Mouse (Mus musculus): ENCODE measurements around the gene Aifm1.
"Not testable (repeated sequence)": the region's sequence is repeated elsewhere in the genome, so short reads cannot be mapped to it uniquely, and the experiment has no call there.

The Aifm1 gene

GRCm38 (mm10) chrX:48455018-48455417 lies 58.3 kb downstream of the Aifm1 start:
- DNase-seq = no peak

- no peak for DNase-seq
Observed at GRCm38 (mm10) chrX:48454495-48454878, 58.9 kb downstream of the Aifm1 start.

- peak; percentile 43 to 48 for DNase-seq
Observed at GRCm38 (mm10) chrX:48453736-48454494, 59.4 kb downstream of the Aifm1 start.

GRCm38 (mm10) chrX:48452931-48453673 lies 60.3 kb downstream of the Aifm1 start:
- no peak for DNase-seq

- no peak for DNase-seq
Observed at GRCm38 (mm10) chrX:48452231-48452890, 61.0 kb downstream of the Aifm1 start.

DNA sequence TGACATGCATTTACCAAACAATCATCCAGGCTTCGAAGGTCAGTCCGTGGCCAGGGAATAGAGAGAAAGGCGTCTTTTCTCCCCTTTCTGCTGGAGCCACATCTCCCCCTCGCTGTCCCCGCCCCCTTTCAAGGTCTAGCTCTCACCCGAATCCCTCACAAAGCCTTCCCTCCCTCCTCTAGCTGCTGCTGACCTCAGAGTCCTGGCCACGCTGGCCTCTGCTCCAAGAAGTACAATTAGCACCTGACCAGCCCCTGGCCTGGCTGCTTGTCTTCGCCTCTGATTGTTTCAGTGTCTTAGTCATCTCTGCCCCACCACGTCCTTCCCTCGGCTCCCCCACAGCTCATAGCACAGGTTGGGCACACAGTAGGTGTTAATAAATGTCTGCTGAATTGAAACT lies 63.7 kb downstream of the Aifm1 start:
- no peak for DNase-seq

DNA sequence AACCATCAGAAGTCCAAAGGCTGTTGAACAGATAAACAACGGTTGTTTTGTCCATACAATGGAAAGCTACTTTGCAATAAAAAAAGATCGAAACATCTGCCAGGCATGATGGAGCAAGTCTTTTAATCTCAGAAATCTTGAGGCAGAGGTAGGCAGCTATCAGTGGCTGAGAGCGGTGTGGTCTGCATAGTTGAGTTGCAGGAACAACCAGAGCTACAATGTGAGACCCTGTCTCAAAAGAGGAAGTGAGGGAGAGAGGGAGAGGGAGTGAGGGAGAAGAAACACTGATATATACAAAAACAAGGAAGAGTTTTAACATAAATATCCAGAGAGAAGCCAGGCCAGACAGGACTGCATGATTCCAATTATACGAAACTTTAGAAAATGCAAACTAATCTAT lies 68.7 kb downstream of the Aifm1 start:
- no peak for DNase-seq

DNA sequence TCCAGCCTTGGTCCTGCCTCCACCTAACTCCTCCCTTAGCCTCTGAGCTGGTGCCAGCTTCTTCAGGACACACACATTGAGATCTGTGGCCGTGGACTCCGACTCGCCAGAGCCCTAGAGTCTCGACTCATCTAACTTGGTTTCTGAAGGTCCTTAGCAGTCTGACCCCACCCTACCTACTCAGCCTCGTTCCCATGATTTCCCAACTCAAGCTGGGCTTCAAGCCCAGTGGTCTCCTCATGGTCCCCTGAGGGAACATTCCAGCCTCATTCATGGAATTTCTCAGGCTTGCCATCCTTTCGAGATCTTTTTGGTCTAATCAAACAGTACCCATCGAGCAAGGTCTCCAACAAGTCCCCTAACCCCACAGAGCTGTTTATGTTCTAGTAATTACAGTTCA lies 71.4 kb downstream of the Aifm1 start:
- DNase-seq = no peak

- DNase-seq = no peak
Observed at GRCm38 (mm10) chrX:48441548-48441947, 71.8 kb downstream of the Aifm1 start.

GRCm38 (mm10) chrX:48439036-48439435 lies 74.3 kb downstream of the Aifm1 start:
- no peak for DNase-seq

GRCm38 (mm10) chrX:48436082-48436481 lies 77.3 kb downstream of the Aifm1 start:
- DNase-seq = not testable (repeated sequence)

GRCm38 (mm10) chrX:48435477-48435900 lies 77.9 kb downstream of the Aifm1 start:
- no peak for DNase-seq

DNA sequence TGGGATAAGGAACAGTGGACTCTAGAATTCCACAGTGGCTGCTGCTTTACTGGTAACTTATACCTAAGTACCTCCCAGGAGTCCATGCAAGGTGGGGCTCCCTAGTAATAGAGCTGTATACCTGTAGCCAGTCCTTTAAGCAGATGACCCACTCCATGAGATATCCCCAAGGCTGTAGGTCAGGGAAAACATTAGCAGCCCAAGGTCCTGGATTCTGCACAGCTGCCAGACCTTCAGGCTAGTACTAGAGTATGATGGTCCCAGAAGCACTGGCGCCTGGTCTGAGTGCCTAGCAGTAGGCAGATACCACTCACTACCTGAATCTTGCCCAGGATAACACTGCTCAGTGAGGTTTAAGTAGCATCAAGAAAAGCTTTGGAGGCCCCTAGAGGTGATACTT lies 79.1 kb downstream of the Aifm1 start:
- no peak for DNase-seq

DNA sequence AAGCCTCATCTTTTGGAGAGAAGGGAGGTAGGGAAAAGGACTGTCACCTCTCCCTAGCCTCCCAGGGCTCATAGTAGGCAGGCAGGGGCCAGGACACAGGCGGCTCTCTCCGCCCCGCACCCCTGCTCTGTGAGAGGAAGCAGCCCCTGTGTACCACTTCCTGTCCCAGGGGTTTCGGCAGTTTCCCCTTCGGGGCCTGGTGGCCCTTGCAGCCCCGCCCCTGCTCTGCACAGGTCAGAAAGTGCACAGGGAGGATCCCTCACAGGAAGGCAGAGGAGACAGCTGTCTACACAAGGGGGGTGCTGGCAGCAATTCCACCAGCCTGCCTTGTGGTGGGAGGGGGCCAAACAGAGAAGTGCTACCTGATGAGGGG lies 79.8 kb downstream of the Aifm1 start:
- no peak for DNase-seq

DNA sequence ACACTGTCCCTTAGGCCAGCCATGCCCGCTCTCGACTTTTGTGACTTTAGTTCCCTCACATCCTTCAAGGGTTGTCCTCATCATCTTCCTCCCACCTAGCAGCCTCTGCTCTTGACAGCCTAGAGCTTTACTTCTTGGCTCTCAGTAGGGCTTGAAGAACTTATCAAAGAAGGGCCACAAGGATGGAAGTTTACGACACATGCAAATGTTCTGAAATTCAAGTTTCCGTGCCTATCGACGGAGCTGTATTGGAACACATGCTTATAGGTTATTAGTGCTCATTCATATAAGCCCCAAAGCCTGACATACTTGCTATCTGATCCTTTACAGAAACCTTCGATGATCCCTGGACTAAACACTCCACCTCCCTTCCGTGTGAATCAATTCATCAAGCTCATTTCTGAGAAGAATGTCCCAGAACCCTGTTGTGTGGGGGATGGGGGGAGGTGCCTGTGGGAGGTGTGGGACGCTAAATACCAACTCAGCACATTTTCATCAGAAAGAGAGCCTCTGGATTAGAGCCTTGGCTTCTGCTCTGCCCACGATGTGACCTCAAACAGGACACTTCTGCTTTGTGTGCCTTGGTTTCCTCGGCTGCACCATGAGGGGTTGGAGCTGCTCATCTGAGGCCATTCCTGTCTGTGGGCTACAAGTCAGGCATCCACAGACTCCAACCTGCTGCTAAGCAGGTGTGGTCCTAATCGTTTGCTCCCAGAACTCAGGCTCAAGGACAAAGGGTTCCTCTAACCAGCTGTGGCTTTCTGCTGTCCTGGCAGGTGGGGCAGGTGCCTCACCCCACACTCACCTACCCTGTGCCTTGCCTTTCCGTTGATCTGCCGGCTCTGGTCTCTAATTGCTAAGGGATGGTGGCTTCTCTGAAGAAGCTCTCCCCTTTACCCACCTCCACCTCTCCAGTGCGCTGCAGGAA lies 80.5 kb downstream of the Aifm1 start:
- no peak for DNase-seq

GRCm38 (mm10) chrX:48429538-48429937 lies 83.8 kb downstream of the Aifm1 start:
- no peak for DNase-seq

GRCm38 (mm10) chrX:48429100-48429499 lies 84.3 kb downstream of the Aifm1 start:
- no peak for DNase-seq

GRCm38 (mm10) chrX:48428642-48429041 lies 84.7 kb downstream of the Aifm1 start:
- DNase-seq = no peak

- DNase-seq = peak; percentile 24 to 31
Observed at GRCm38 (mm10) chrX:48428241-48428640, 85.1 kb downstream of the Aifm1 start.

DNA sequence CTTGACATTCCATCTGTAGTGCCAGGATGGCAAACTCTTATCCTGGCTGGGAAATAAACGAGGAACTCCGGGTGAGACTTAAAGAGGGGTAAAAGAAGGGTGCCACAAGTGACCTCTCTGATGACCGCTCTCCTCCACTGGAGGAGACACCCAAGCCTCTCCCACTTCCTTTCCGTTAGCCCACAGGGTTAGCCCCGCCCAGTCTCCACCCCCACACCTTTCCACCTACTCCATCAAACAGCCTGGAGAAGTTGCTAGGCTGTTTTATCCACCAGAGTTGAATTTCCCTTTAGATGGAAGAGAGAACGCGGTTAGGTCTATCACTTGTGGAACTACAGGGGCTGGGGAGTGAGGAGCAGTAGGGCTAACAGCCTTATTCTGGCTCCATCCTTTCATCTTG lies 88.1 kb downstream of the Aifm1 start:
- peak in 1 of 2 experiments; percentile 13 for DNase-seq

Data from kidney, adult 8-10 months (tissue).